Mouse (Mus musculus) midbrain, embryonic 14.5 days (tissue): ENCODE measurements around the gene Rnd1. TPM values are rescaled to one million over a fixed set of nuclear protein-coding genes. Genes with fewer than 3 reads are reported as not detected.

Source experiments
- ATAC-seq: fragments of 200-750 bp; cut with Nextera tagmentation; 2 replicates; pipeline ENCODE4 v1.8.0; 2017; ENCODE audit warnings: moderate number of reproducible peaks, moderate library complexity; ENCODE audit not compliant: low FRiP score, low TSS enrichment
- DNase-seq: peaks from one replicate; pipeline ENCODE4 v3.0.0-alpha.2; 2015
- H3K27ac ChIP-seq: fragments of 300-500 bp; sonication (generic); replicated peaks from 2 replicates; pipeline ENCODE4 v1.5.1; 2014; ENCODE audit warnings: mild to moderate bottlenecking, low read depth, low read length, moderate library complexity
- H3K27me3 ChIP-seq: fragments of 300-500 bp; sonication (generic); 2 replicates; pipeline ENCODE4 v1.6.1; 2014; ENCODE audit warnings: low read length, control low read depth, mixed read lengths; ENCODE audit not compliant: control insufficient read depth, insufficient read depth
- H3K36me3 ChIP-seq: fragments of 300-500 bp; sonication (generic); 2 replicates; pipeline ENCODE4 v1.6.1; 2014; ENCODE audit warnings: low read length, control low read depth; ENCODE audit not compliant: control insufficient read depth, insufficient read depth
- H3K4me1 ChIP-seq: fragments of 300-500 bp; sonication (generic); 2 replicates; pipeline ENCODE4 v1.6.1; 2014; ENCODE audit warnings: mild to moderate bottlenecking, antibody characterized with exemption, low read length, control low read depth; ENCODE audit not compliant: control insufficient read depth, insufficient read depth
- H3K4me2 ChIP-seq: fragments of 300-500 bp; sonication (generic); 2 replicates; pipeline ENCODE4 v1.6.1; 2014; ENCODE audit warnings: mild to moderate bottlenecking, low read length, moderate library complexity
- H3K4me3 ChIP-seq: fragments of 300-500 bp; sonication (generic); replicated peaks from 2 replicates; pipeline ENCODE4 v1.5.1; 2014; ENCODE audit warnings: low read depth, low read length
- H3K9ac ChIP-seq: fragments of 300-500 bp; sonication (generic); replicated peaks from 2 replicates; pipeline ENCODE4 v1.6.1; 2014; ENCODE audit warnings: mild to moderate bottlenecking, low read length, moderate library complexity
- H3K9me3 ChIP-seq: fragments of 300-500 bp; sonication (generic); 2 replicates; pipeline ENCODE4 v1.6.1; 2016; ENCODE audit warnings: low read length, control low read depth, mixed read lengths; ENCODE audit not compliant: control insufficient read depth
- WGBS: fragments of 180-500 bp; shearing (Covaris S2); extraction: QIAGEN DNeasy Blood & Tissue Kit; methylation state at CpG from one replicate; pipeline ENCODE4 v1.1.7; 2014; 5-methylcytosine and 5-hydroxymethylcytosine counted together
- polyA plus RNA-seq: library from polyadenylated mRNA; unstranded; fragments of >200 nt; fragmentation: Nextera tagmentation; extraction: Ambion mirVana; gene quantifications from 2 replicates; pipeline ENCODE4 v1.2.1, GENCODE M21; 2014

The Rnd1 gene
- polyA plus RNA-seq, 1 experiment from 2014 or later: 7.4 TPM

DNA sequence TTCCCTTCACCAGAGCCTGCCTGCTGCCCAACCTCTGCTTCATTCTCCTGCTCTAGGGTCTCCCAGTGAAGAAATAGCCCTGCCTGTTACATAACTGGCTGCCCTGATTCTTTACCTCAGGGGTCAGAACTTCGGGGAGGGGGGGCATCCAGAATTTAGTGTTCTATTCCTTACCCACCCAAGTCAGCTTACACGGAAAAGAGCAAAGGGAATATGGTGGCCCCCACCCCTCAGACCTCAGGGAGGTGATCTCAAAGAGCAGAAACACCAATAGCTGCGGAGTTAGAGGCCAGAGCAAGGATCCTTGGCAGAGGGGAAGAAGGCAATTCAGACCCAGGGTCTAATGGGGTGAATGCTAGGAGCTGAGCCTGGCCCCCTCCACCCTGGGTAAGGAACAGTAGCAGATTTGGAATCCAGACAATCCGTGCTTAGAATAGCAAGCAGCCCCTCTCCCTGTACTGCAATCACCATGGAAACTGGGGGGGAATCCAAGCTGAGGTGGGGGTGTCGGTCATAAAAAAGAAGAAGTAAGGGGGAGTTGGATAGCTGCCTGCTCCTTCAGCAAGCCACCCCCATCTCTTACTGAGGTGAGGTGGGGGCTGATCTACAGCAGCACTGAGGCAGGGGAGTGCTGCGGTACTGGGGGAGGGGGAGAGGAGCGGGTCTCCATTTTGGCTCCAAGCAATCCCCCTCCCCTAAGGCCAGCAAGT is 2.8 kb downstream of the Rnd1 start:
- 11% methylated on average over 7 of the region's 7 CpGs for WGBS
- H3K4me3 ChIP-seq: peak overlapping the region; percentile 56

DNA sequence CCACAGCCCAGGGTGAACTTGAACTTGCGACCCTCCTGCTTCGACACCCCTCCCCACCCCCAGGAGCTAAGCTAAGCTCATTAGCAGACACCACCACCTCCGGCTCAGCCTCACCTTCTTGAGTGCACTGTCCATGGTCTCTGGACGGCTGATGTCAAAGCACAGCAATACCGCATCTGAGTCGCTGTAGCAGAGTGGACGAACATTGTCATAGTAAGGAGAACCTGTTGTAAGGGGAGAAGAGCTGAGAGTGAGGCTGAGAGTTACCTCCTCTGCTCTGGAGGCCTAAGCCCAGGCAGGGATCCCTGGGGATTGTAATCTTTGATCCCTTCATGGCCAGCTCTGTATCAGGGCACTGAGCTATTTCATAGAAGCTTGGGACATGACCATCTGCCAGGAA is 3.5 kb downstream of the Rnd1 start:
- no peak for DNase-seq
- ATAC-seq: no peak
- Histone ChIP-seq H3K4me1 (peaks cover 37% of the 10 kb centered on the region), H3K36me3 (peaks cover 6% of the 10 kb centered on the region; the same call in 1 of the 2 replicates), H3K27ac (peak overlapping the region; percentile 58), H3K4me2 (peak overlapping the region; percentile 99), H3K9ac (peak overlapping the region; percentile 60; the same call in 1 of the 2 replicates), H3K9me3 (no peaks in the 10 kb centered on the region), H3K4me3 (no peak overlapping the region), H3K27me3 (no peaks in the 10 kb centered on the region)
- 79% methylated on average over 7 of the region's 7 CpGs for WGBS

More for the DNA sequence above, 2.8 kb downstream of the Rnd1 start:
- Histone ChIP-seq H3K9me3 (no peaks in the 10 kb centered on the region), H3K27me3 (no peaks in the 10 kb centered on the region), H3K9ac (peak overlapping the region; percentile 60), H3K4me1 (peaks cover 37% of the 10 kb centered on the region), H3K27ac (peak overlapping the region; percentile 58), H3K4me2 (peak overlapping the region; percentile 99), H3K36me3 (peaks cover 6% of the 10 kb centered on the region; the same call in 1 of the 2 replicates)
- ATAC-seq (peak; percentile 69), DNase-seq (peak; percentile 87)

DNA sequence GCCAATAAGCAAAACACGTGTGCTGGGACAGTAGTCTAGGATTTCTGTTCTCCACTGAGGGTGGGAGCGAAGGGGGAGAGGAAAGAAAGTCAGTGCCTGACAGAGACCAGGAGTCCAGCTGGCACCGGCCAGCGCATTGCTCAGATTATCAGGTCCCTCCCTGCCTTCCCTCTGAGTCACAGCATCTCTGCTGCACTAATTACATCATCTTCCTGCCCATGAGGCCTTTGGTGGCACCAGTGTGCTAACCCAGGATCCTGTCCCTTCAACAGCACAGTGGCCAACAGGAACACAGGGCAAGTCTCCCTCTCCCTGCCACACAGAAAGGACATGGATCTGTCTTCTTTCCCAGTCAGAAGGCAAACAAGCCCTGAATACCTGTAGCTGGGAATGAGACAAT is 4.7 kb downstream of the Rnd1 start:
- Histone ChIP-seq H3K27ac (no peak overlapping the region), H3K9me3 (no peaks in the 10 kb centered on the region), H3K27me3 (no peaks in the 10 kb centered on the region), H3K4me2 (no peak overlapping the region), H3K9ac (no peak overlapping the region), H3K4me1 (peaks cover 35% of the 10 kb centered on the region), H3K4me3 (no peak overlapping the region), H3K36me3 (peaks cover 6% of the 10 kb centered on the region; the same call in 1 of the 2 replicates)
- 75% methylated on average over 4 of the region's 4 CpGs for WGBS
- no peak for DNase-seq
- no peak for ATAC-seq

DNA sequence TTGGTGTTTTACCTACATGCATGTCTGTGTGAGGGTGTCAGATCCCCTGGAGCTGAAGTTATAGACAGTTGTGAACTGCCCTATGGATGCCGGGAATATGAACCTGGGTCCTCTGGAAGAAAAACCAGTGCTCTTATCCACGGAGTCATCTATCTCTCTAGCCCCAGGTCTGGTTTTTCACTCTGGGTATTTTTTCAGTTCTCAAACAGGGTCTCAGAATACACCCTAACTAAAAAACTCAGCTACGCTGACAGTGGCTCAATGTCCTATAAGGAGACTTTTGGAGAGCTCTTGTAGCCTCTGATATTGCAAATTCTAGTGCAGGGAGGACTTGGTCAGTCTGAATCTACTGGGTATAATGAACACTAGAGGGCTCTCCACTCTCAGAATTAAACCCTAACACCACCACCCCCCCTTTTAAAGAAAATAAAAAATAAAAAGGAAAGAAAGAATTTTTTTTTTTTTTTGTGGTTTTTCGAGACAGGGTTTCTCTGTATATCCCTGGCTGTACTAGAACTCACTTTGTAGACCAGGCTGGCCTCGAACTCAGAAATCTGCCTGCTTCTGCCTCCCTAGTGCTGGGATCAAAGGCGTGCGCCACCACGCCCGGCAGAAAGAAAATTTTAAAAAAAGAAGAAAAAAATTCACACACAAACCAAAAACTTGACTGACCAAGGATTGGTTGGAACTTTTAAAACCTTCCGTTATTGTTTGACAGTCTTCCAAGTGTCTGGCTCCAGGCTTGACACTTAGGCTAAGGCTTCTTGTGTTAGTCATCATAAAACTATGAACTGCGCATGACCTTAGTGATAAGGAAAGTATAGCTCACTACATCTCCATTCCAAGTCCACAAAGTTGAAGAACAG is 13.0 kb downstream of the Rnd1 start:
- Histone ChIP-seq H3K4me3 (no peak overlapping the region), H3K4me2 (no peak overlapping the region), H3K9ac (no peak overlapping the region), H3K27ac (no peak overlapping the region), H3K4me1 (peaks cover 9% of the 10 kb centered on the region; the same call in 1 of the 2 replicates), H3K27me3 (no peaks in the 10 kb centered on the region), H3K9me3 (no peaks in the 10 kb centered on the region), H3K36me3 (no peaks in the 10 kb centered on the region)
- peak; percentile 68 for DNase-seq
- no peak for ATAC-seq
- 80% methylated on average over 11 of the region's 11 CpGs for WGBS

DNA sequence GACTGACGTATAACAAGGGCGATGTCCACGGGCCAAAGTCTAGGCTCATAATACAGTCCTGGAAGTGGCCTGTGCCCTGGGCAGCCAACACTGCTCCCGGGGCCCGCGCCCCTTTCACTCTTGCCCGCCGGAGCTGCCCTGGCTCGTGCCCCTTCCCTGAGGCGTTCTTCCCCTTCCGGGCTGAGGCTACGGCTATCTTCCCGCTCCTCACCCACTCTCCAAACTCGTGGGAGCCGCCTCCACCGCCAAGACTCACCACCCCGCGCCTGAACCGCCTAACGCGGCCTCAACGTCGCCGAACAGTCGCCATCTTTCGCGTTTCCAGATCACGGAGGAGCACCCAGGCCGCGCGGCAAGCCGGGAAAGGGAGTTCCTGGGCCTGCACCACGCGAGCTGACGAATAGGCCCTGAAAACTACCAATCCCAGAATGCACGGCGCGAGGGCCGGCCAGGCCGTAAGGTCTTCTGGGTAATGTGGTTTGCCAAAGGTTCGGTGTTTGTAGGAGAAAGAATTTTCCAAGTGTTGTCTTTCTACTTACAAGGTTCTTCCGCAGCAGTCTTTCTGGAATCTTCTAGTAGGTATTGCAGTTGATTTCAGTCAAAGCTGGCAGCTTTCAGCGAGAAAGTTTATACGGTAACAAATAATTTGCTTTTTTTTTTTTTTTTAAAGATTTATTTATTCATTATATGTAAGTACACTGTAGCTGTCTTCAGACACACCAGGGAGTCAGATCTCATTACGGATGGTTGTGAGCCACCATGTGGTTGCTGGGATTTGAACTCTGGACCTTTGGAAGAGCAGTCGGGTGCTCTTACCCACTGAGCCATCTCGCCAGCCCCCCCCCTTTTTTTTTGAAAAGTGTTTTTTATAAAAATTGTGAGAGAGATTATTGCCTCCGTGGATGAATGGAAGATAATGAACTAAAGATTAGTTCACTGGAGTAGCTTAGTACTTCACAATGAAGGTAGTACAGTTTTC is 14.4 kb downstream of the Rnd1 start, which contains the start of gene Ddx23:
Gene Ddx23, minus strand, starts transcription at position 328 of the 979 bp plus-strand sequence.
- H3K4me2 ChIP-seq: peak within 1 kb of the TSS; percentile 83
- H3K36me3 ChIP-seq: peaks cover 9% of the 10 kb centered on the region
- H3K9me3 ChIP-seq: no peaks in the 10 kb centered on the region
- 4% methylated on average over 47 of the region's 48 CpGs for WGBS
- H3K4me3 ChIP-seq: peak within 1 kb of the TSS; percentile 85
- ATAC-seq (peak; percentile 93), DNase-seq (peak; percentile 98)
- H3K27me3 ChIP-seq: no peaks in the 10 kb centered on the region
- H3K4me1 ChIP-seq: peaks cover 9% of the 10 kb centered on the region; the same call in 1 of the 2 replicates
- H3K9ac ChIP-seq: peak within 1 kb of the TSS; percentile 88
- peak within 1 kb of the TSS; percentile 91 for H3K27ac ChIP-seq

DNA sequence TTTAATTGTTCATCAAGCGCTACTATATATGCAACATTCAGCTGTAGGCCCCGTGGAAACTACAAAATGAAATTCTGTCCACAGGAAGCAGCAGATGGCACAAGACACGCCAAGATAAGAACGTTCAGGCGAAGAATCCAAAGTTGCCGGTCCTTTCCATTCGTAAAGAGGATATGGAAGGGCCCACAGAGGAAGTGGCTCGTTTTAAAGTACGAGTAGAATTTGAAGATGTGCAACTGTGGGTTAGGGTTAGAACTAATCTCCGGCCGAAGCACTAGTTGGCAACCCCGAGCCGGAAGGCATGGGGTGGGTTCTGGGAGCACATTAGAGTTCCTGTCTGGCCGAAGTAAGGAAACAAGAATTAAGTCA is 15.1 kb downstream of the Rnd1 start:
- under 1% methylated on average over 14 of the region's 14 CpGs for WGBS
- peak overlapping the region; percentile 83 for H3K4me2 ChIP-seq
- no peaks in the 10 kb centered on the region for H3K27me3 ChIP-seq
- peak overlapping the region; percentile 91 for H3K27ac ChIP-seq
- peak overlapping the region; percentile 85 for H3K4me3 ChIP-seq
- H3K36me3 ChIP-seq: peaks cover 16% of the 10 kb centered on the region
- no peaks in the 10 kb centered on the region for H3K9me3 ChIP-seq
- ATAC-seq (no peak), DNase-seq (no peak)
- peak overlapping the region; percentile 88 for H3K9ac ChIP-seq
- H3K4me1 ChIP-seq: peaks cover 9% of the 10 kb centered on the region; the same call in 1 of the 2 replicates

DNA sequence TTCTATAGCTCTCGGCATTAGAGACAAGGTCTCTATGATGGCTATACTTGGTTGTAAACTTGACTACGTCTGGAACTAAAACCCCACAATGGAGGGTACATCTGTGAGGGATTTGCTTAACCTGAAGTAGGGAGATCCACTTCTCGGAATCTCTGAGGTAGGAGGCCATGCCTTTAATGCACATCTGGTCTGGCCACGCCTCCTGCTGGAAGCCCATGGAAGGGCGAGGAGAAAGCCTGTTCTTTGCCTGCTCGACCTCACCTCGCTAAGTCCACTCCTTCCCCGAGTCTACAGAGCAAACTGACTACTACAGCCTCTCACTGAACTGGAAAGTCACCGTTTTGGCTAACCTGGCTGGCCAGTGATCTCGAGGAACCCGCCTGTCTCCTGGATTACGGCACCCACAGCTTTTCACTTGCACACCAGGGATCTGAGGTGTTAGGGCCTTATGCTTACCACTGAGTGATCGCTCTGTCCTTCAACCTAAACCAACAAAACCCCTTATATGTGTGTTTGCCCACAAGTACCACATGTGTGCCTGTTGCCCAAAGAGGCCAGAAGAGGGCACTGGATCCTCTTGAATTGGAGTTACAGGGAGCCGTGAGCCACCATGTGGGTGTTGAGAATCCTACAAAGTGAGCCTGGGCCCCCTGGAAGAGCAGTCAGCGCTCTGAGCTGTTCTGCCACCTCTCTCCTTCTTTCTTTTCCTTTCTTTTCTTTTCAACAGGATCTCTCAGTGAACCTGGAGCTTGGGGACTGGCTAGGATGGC is 20.1 kb downstream of the Rnd1 start:
- Histone ChIP-seq H3K9me3 (no peaks in the 10 kb centered on the region), H3K9ac (no peak overlapping the region), H3K36me3 (peaks cover 65% of the 10 kb centered on the region), H3K4me1 (peaks cover 9% of the 10 kb centered on the region; the same call in 1 of the 2 replicates), H3K4me2 (no peak overlapping the region), H3K27me3 (no peaks in the 10 kb centered on the region), H3K27ac (no peak overlapping the region), H3K4me3 (no peak overlapping the region)
- whole genome bisulfite sequencing: 84% methylated on average over 15 of the region's 15 CpGs
- ATAC-seq (no peak), DNase-seq (no peak)
